Mouse (Mus musculus) testis, postnatal 14 days (tissue): ENCODE data around the gene Gm34653.
"Not testable (repeated sequence)": the region's sequence is repeated elsewhere in the genome, so short reads cannot be mapped to it uniquely, and the experiment has no call there.

Experiments
- DNase-seq: peaks from one replicate; pipeline ENCODE4 v3.0.0; 2021; ENCODE audit warnings: low spot score

Gene Gm34653

GRCm38 (mm10) chr2:34818492-34818891 lies 14.3 kb upstream of the Gm34653 start:
- no peak for DNase-seq

GRCm38 (mm10) chr2:34825827-34826459 lies 6.9 kb upstream of the Gm34653 start, which contains the start of gene Fbxw2:
Gene Fbxw2 (minus strand): TSS chr2:34826311.
- DNase-seq = peak; percentile 93

GRCm38 (mm10) chr2:34826460-34827231 lies 6.2 kb upstream of the Gm34653 start:
- DNase-seq = peak; percentile 15

- no peak for DNase-seq
Measured at GRCm38 (mm10) chr2:34827591-34827990, 5.2 kb upstream of the Gm34653 start.

- no peak for DNase-seq
Measured at GRCm38 (mm10) chr2:34828026-34828425, 4.8 kb upstream of the Gm34653 start.

- not testable (repeated sequence) for DNase-seq
Measured at GRCm38 (mm10) chr2:34830066-34830465, 2.7 kb upstream of the Gm34653 start.

GRCm38 (mm10) chr2:34833624-34834023 lies 817 bp downstream of the Gm34653 start:
- DNase-seq = no peak

GRCm38 (mm10) chr2:34835669-34836068 lies 2.9 kb downstream of the Gm34653 start:
- no peak for DNase-seq

GRCm38 (mm10) chr2:34840143-34840542 lies 7.3 kb downstream of the Gm34653 start:
- not testable (repeated sequence) for DNase-seq

GRCm38 (mm10) chr2:34841706-34842105 lies 8.9 kb downstream of the Gm34653 start:
- DNase-seq = no peak

- peak; percentile 20 for DNase-seq
Measured at GRCm38 (mm10) chr2:34843211-34843939, 10.6 kb downstream of the Gm34653 start.

GRCm38 (mm10) chr2:34847702-34848101 lies 14.9 kb downstream of the Gm34653 start:
- no peak for DNase-seq

GRCm38 (mm10) chr2:34855265-34855664 lies 22.5 kb downstream of the Gm34653 start:
- no peak for DNase-seq

- DNase-seq = no peak
Measured at GRCm38 (mm10) chr2:34857728-34858127, 24.9 kb downstream of the Gm34653 start.

GRCm38 (mm10) chr2:34869680-34870079 lies 36.9 kb downstream of the Gm34653 start:
- no peak for DNase-seq

- peak; percentile 97 for DNase-seq
Measured at GRCm38 (mm10) chr2:34870520-34871474, 38.0 kb downstream of the Gm34653 start.

- DNase-seq = peak; percentile 24
Measured at GRCm38 (mm10) chr2:34874271-34874670, 41.5 kb downstream of the Gm34653 start, which contains the start of gene Cutal. Gene Cutal (plus strand): TSS chr2:34874396.

GRCm38 (mm10) chr2:34874816-34875345 lies 42.1 kb downstream of the Gm34653 start, which contains the start of gene Psmd5:
Gene Psmd5 (minus strand): TSS chr2:34874968.
- DNase-seq = no peak

- no peak for DNase-seq
Measured at GRCm38 (mm10) chr2:34880054-34880453, 47.2 kb downstream of the Gm34653 start.

GRCm38 (mm10) chr2:34882757-34883156 lies 50.0 kb downstream of the Gm34653 start:
- DNase-seq = no peak

GRCm38 (mm10) chr2:34883190-34883589 lies 50.4 kb downstream of the Gm34653 start:
- no peak for DNase-seq
